Mouse (Mus musculus) left cerebral cortex, postnatal 10 days (tissue): ENCODE data around the gene Thrap3. TPM values are rescaled to one million over a fixed set of nuclear protein-coding genes. Genes with fewer than 3 reads are reported as not detected.

Experiments
- DNase-seq, 2 experiments: peaks; one replicate each; pipeline ENCODE4 v3.0.0; 2021 to 2022; ENCODE audit warnings: low spot score in 2 of 2, mixed read lengths in 1 of 2; ENCODE audit errors: extremely low spot score in 1 of 2
- intact Hi-C: fragments of 180-260 bp; cut with DNase I; formaldehyde crosslinking; loops from one replicate; pipeline ENCODE4 v1.15.1; 2025
- total RNA-seq, 2 experiments: library from RNA; stranded (reverse); gene quantifications; 2 replicates each; pipeline ENCODE4 v1.2.3; 2021

The Thrap3 gene
- total RNA-seq, 2 experiments from 2014 or later = 131 to 139 TPM

DNA sequence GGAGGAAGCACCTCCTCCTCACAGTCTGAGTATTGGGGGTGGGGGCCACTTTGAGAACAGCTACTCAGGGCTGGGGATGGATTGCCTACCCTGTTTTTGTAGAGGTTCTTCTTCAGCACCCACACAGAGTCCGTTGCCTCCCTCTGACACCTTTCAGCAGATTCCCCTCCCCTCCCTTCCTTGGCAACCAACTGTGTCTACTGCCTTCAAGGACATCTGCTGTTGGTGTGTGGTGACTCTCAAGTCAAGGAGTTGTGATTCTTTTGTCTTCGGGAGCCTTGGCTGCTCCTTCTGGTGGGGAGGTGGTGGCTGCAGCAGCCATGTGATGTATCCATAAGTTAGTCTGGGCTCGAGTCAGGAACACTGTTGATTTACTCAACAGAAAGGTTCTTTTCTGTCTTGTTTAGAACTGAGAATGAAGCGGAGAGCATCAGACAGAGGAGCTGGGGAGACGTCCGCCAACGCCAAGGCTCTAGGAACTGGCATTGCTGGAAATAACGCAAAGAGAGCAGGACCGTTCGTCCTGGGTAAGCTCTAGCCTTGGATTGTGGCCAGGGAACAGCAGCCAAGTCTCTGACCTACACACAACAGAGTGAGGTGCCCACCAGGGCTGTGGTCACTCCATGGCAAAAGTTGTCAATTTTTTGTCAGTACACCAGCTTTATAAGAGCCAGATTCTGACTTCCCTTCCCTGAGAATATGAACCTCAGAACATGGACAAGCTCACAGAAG is 79.1 kb downstream of the Thrap3 start:
- no peak for DNase-seq
- intact Hi-C loops = no loop called here

DNA sequence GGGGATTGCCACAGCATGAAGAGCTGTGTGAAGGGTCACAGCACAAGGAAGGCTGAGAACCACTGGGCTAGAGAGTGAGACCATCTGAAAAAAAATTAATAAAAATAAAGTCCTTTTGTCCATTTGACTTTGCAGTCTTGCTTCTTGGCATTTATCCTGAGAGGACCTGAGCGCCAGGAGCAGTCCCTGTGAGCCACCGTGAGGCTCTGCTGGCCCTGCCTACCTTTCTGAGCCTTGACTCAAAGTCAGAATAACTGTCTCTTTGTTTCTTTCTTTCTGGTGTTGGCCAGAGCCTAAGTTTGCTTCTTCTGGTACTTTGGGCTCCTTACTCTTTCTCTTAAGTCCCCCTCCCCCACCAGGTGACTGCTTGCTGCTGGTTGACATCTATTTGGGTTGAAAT is 82.1 kb downstream of the Thrap3 start:
- intact Hi-C loops = no loop called here
- DNase-seq = no peak

DNA sequence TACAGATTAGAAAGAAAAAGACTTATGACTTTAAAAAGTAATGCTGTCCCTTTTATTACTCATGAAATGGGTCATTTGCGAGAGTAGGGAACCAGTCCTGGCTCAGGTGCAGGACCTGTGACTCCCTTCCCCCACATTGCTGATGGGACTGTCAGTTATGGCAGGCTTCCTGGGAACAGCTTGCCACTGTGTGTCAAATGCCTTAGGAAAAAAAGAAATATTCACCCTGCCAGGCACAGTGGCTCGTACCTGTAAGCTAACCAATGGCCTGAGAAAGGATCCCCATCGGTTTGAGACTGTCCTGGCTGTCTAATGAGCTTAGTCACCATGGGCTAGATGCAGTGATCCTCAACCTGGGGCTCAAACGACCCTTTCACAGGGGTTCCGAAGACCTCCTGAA is 82.5 kb downstream of the Thrap3 start:
- intact Hi-C loops = no loop called here

GRCm38 (mm10) chr4:126119051-126119450 is 83.5 kb downstream of the Thrap3 start:
- DNase-seq = no peak
- intact Hi-C loops = no loop called here

More for the DNA sequence above, 82.5 kb downstream of the Thrap3 start:
- no peak for DNase-seq

DNA sequence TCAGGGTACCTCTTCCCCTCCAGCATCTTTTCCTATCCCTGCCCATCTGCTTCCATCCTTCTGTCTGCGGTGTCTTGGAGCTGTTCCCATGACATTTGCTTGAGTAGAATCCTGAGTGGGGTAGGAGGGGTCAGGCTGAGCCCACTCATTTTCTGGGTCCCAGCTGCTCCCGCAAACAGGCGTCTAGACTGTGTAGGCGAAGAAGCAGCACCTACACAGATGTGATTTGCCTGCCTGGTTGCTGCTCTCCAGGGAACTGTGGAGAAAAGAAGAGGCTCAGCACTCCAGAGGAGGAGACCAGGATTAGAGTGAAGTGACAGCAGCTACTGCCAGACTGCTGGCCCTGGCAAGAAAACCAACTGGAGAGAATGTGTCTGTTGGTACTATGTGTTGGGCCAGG is 83.9 kb downstream of the Thrap3 start:
- intact Hi-C loops = no loop called here
- peak in 1 of 2 experiments; percentile 68 for DNase-seq

DNA sequence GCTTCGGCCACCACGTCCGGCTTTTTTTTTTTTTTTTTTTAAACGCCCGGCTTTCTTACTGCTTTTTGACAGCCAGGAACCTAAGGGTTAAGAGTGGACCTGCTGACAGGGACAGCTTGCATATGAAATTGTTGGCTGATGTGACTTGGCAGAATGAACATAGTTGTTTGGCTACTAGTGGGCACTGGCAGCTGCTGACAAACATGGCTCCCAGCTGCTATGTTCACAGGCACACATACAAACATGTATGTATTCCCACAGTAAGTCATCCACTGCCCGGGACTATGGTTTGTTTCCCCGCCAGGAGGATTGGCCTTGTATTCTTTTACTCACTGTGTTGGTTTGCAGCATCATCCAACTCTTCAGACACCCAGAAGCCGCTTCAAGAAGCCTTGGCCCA is 85.4 kb downstream of the Thrap3 start:
- no peak for DNase-seq
- intact Hi-C loops = no loop called here

GRCm38 (mm10) chr4:126115871-126116521 is 86.6 kb downstream of the Thrap3 start:
- intact Hi-C loops = no loop called here

DNA sequence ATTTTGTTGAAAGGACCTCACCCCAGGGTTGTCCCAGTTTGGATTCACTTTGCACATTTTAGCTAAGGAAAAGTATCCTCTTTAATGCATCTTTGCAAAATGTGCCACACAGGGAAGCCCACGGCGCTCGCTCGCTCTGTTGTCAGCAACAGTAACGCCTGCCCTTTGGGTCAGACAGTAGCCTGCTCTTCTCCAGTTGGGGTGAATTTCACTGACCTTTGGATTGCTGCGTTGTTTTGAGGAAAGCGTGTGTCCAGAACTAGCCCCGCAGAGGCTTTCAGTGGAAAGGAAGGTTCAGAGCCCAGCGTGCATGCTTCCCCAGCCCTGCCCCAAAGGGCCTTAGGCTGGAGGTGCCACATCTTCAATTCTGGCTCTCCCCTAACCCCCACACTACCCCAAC is 87.1 kb downstream of the Thrap3 start:
- intact Hi-C loops = no loop called here
- DNase-seq = no peak

More at GRCm38 (mm10) chr4:126115871-126116521, 86.6 kb downstream of the Thrap3 start:
- no peak for DNase-seq

Other genes with a start within 250 kb of the Thrap3 start
- gene Csf3r, start 178.2 kb downstream of the Thrap3 start, total RNA-seq = 1 to 10 TPM; 3.0 to 3.2 TPM
- gene Mrps15, start 155.8 kb downstream of the Thrap3 start, total RNA-seq = 10 to 100 TPM; 52.8 to 54.8 TPM
- 10 to 100 TPM; 54.4 to 57.0 TPM for gene Oscp1, start 144.2 kb downstream of the Thrap3 start, total RNA-seq
- 10 to 100 TPM; 16.2 to 16.8 TPM for gene Lsm10, start 106.1 kb downstream of the Thrap3 start, total RNA-seq
- 10 to 100 TPM; 18.6 to 25.9 TPM for gene Stk40, start 98.8 kb downstream of the Thrap3 start, total RNA-seq
- 1 to 10 TPM; 6.8 to 8.0 TPM for gene Eva1b, start 55.0 kb downstream of the Thrap3 start, total RNA-seq
- 1 to 10 TPM; 1.3 to 1.7 TPM for gene Sh3d21, start 39.3 kb downstream of the Thrap3 start, total RNA-seq
- 100 to 1,000 TPM; 218 to 226 TPM for gene Map7d1, start 53.6 kb upstream of the Thrap3 start, total RNA-seq
- gene Trappc3, start 59.6 kb upstream of the Thrap3 start, total RNA-seq = 10 to 100 TPM; 89.7 to 99.2 TPM
- gene Col8a2, start 84.0 kb upstream of the Thrap3 start, total RNA-seq = 1 to 10 TPM in 1 of 2 experiments, under 1 TPM in 1; 0.92 to 1.0 TPM
- gene Adprhl2, start 118.9 kb upstream of the Thrap3 start, total RNA-seq = 10 to 100 TPM; 25.1 to 29.6 TPM
- gene Tekt2, start 122.9 kb upstream of the Thrap3 start, total RNA-seq = 1 to 10 TPM; 2.2 to 2.5 TPM
- 10 to 100 TPM; 23.0 to 23.5 TPM for gene Ago3, start 226.8 kb upstream of the Thrap3 start, total RNA-seq